Mouse (Mus musculus) olfactory bulb, adult 2 months (tissue): ENCODE measurements around the gene Myog. TPM values are rescaled to one million over a fixed set of nuclear protein-coding genes. Genes with fewer than 3 reads are reported as not detected.

Experiments
- H3K27ac ChIP-seq: fragments of 200-500 bp; 2 replicates; pipeline ENCODE4 v1.5.1; 2012; ENCODE audit warnings: low read depth, low read length; ENCODE audit not compliant: insufficient read depth
- H3K4me1 ChIP-seq: fragments of 200-500 bp; 2 replicates; pipeline ENCODE4 v1.6.1; 2012; ENCODE audit warnings: low read length; ENCODE audit not compliant: control insufficient read depth, insufficient read depth
- H3K4me3 ChIP-seq: fragments of 200-500 bp; 2 replicates; pipeline ENCODE4 v1.5.1; 2012; ENCODE audit warnings: mild to moderate bottlenecking, low read depth, low read length, moderate library complexity; ENCODE audit not compliant: insufficient read depth
- CTCF ChIP-seq: fragments of 200-500 bp; IDR thresholded peaks from 2 replicates; pipeline ENCODE4 v1.5.1; 2012; ENCODE audit warnings: low read depth, mild to moderate bottlenecking, low read length, moderate library complexity; ENCODE audit not compliant: insufficient read depth
- POLR2A ChIP-seq: fragments of 200-500 bp; IDR thresholded peaks from 2 replicates; pipeline ENCODE4 v1.6.1; 2012; ENCODE audit warnings: mild to moderate bottlenecking, low read depth, low read length, moderate library complexity; ENCODE audit not compliant: insufficient read depth
- WGBS: fragments of 180-500 bp; shearing (Covaris S2); methylation state at CpG from one replicate; pipeline ENCODE4 v1.1.7; 2018; 5-methylcytosine and 5-hydroxymethylcytosine counted together
- polyA plus RNA-seq: library from polyadenylated mRNA; stranded (reverse); fragments of >200 nt; gene quantifications from 2 replicates; pipeline ENCODE4 v1.2.4, GENCODE M21; 2012; ENCODE audit warnings: low replicate concordance; ENCODE audit not compliant: missing spikeins, insufficient read depth, insufficient read length

Gene Myog
- polyA plus RNA-seq, 1 experiment = not detected

- Histone ChIP-seq H3K4me3 (no peak overlapping the region), H3K4me1 (0 out of 2 replicates have a peak, but pooled peaks cover 2% of the 10 kb centered on the region), H3K27ac (no peak overlapping the region)
- 93% methylated on average over 3 of the region's 3 CpGs for WGBS
- TF ChIP-seq CTCF = no peak
- no peak for TF ChIP-seq POLR2A
Observed at GRCm38 (mm10) chr1:134310729-134311128, 20.9 kb downstream of the Myog start.

GRCm38 (mm10) chr1:134311760-134312159 is 22.0 kb downstream of the Myog start:
- Histone ChIP-seq H3K4me3 (no peak overlapping the region), H3K27ac (no peak overlapping the region), H3K4me1 (0 out of 2 replicates have a peak, but pooled peaks cover 2% of the 10 kb centered on the region)
- TF ChIP-seq CTCF = no peak
- TF ChIP-seq POLR2A = no peak
- 92% methylated on average over 7 of the region's 7 CpGs for WGBS

GRCm38 (mm10) chr1:134315181-134315580 is 25.4 kb downstream of the Myog start:
- WGBS = 88% methylated on average over 5 of the region's 5 CpGs
- 0 out of 2 replicates have a peak, but pooled peaks cover 2% of the 10 kb centered on the region for H3K4me1 ChIP-seq
- TF ChIP-seq CTCF (no peak), POLR2A (no peak)
- no peak overlapping the region for H3K4me3 ChIP-seq
- H3K27ac ChIP-seq = no peak overlapping the region

- Histone ChIP-seq H3K4me3 (no peak overlapping the region), H3K27ac (no peak overlapping the region), H3K4me1 (0 out of 2 replicates have a peak, but pooled peaks cover 2% of the 10 kb centered on the region)
- no peak for TF ChIP-seq POLR2A
- no peak for TF ChIP-seq CTCF
- WGBS = 78% methylated on average over 9 of the region's 9 CpGs
Observed at GRCm38 (mm10) chr1:134316361-134316760, 26.6 kb downstream of the Myog start.

- WGBS = 54% methylated on average over 5 of the region's 5 CpGs
- no peak for TF ChIP-seq POLR2A
- TF ChIP-seq CTCF = no peak
- H3K4me1 ChIP-seq = 0 out of 2 replicates have a peak, but pooled peaks cover 2% of the 10 kb centered on the region
- H3K4me3 ChIP-seq = no peak overlapping the region
- H3K27ac ChIP-seq = no peak overlapping the region
Observed at GRCm38 (mm10) chr1:134318261-134318660, 28.5 kb downstream of the Myog start.

GRCm38 (mm10) chr1:134320691-134321301 is 31.0 kb downstream of the Myog start:
- WGBS = 79% methylated on average over 14 of the region's 14 CpGs
- Histone ChIP-seq H3K4me3 (no peak overlapping the region), H3K27ac (no peak overlapping the region), H3K4me1 (no peaks in the 10 kb centered on the region)
- TF ChIP-seq CTCF = no peak
- no peak for TF ChIP-seq POLR2A

GRCm38 (mm10) chr1:134322591-134322990 is 32.8 kb downstream of the Myog start:
- Histone ChIP-seq H3K4me3 (no peak overlapping the region), H3K27ac (no peak overlapping the region)

GRCm38 (mm10) chr1:134326841-134327346 is 37.1 kb downstream of the Myog start:
- H3K27ac ChIP-seq = no peak overlapping the region
- no peak overlapping the region for H3K4me3 ChIP-seq
- TF ChIP-seq CTCF (no peak), POLR2A (no peak)
- WGBS = 94% methylated on average over 12 of the region's 12 CpGs
- H3K4me1 ChIP-seq = peaks cover 21% of the 10 kb centered on the region

More at GRCm38 (mm10) chr1:134322591-134322990, 32.8 kb downstream of the Myog start:
- H3K4me1 ChIP-seq = peaks cover 4% of the 10 kb centered on the region; the same call in 1 of the 2 replicates
- TF ChIP-seq CTCF = no peak
- TF ChIP-seq POLR2A = no peak
- 86% methylated on average over 6 of the region's 6 CpGs for WGBS

GRCm38 (mm10) chr1:134331879-134332635 is 42.3 kb downstream of the Myog start:
- no peak for TF ChIP-seq POLR2A
- TF ChIP-seq CTCF = no peak
- peak overlapping the region; percentile 87 for H3K27ac ChIP-seq
- WGBS = 36% methylated on average over 20 of the region's 20 CpGs
- H3K4me3 ChIP-seq = 0 out of 2 replicates have a peak overlapping the region, but pooled peaks have one; percentile 22
- H3K4me1 ChIP-seq = peaks cover 63% of the 10 kb centered on the region

GRCm38 (mm10) chr1:134332770-134333271 is 43.0 kb downstream of the Myog start, which contains the start of gene Ppfia4:
Gene Ppfia4, minus strand, starts transcription at chr1:134332928.
- H3K4me1 ChIP-seq = peaks cover 57% of the 10 kb centered on the region
- TF ChIP-seq POLR2A (no peak), CTCF (no peak)
- peak within 1 kb of the TSS; percentile 22; the same call in 1 of the 2 replicates for H3K4me3 ChIP-seq
- H3K27ac ChIP-seq = peak within 1 kb of the TSS; percentile 87
- 8% methylated on average over 13 of the region's 13 CpGs for WGBS
